Mouse (Mus musculus) layer of hippocampus, adult 9-10 months (tissue): Measurements from ENCODE around the gene Large1.

ENCODE experiments used
- DNase-seq: peaks from one replicate; pipeline ENCODE4 v3.0.0; 2022; ENCODE audit warnings: low spot score

Gene Large1

GRCm38 (mm10) chr8:72780644-72781043, 572.7 kb downstream of the Large1 start:
- DNase-seq: no peak

- no peak for DNase-seq
Observed at GRCm38 (mm10) chr8:72777797-72778196, 575.5 kb downstream of the Large1 start.

- DNase-seq: no peak
Observed at GRCm38 (mm10) chr8:72766777-72767176, 586.6 kb downstream of the Large1 start.

- no peak for DNase-seq
Observed at GRCm38 (mm10) chr8:72765696-72766095, 587.6 kb downstream of the Large1 start.
